Mouse (Mus musculus) C2C12 (cell line): ENCODE data around the gene Mmp25. TPM values are rescaled to one million over a fixed set of nuclear protein-coding genes. Genes with fewer than 3 reads are reported as not detected.

ENCODE experiments used
- H3K27me3 ChIP-seq: one replicate; pipeline ENCODE4 v1.6.1; 2011; ENCODE audit not compliant: control insufficient read depth, insufficient read depth, insufficient read length
- H3K36me3 ChIP-seq: one replicate; pipeline ENCODE4 v1.6.1; 2011; ENCODE audit not compliant: control insufficient read depth, insufficient read depth
- H3K4me3 ChIP-seq: one replicate; pipeline ENCODE4 v1.5.1; 2011; ENCODE audit warnings: mild to moderate bottlenecking, control low read depth; ENCODE audit not compliant: poor library complexity, insufficient read depth, severe bottlenecking
- H3K79me2 ChIP-seq: one replicate; pipeline ENCODE4 v1.6.1; 2011; ENCODE audit not compliant: control insufficient read depth, insufficient read depth
- H3K79me3 ChIP-seq: one replicate; pipeline ENCODE4 v1.6.1; 2011; ENCODE audit warnings: low read depth, control low read depth
- H3ac ChIP-seq: one replicate; pipeline ENCODE3; 2011; ENCODE audit warnings: low read depth; ENCODE audit not compliant: control insufficient read depth, insufficient read length
- CEBPB ChIP-seq: IDR thresholded peaks from one replicate; pipeline ENCODE4 v1.6.1; 2011; ENCODE audit warnings: low read depth, mild to moderate bottlenecking, control low read depth, moderate library complexity
- CTCF ChIP-seq: IDR thresholded peaks from one replicate; pipeline ENCODE4 v1.5.1; 2011; ENCODE audit not compliant: control insufficient read depth, insufficient read depth, insufficient read length
- FOSL1 ChIP-seq: IDR thresholded peaks from one replicate; pipeline ENCODE4 v1.8.0; 2011; ENCODE audit warnings: mild to moderate bottlenecking, low read length; ENCODE audit not compliant: poor library complexity, insufficient read depth, severe bottlenecking
- MAX ChIP-seq: IDR thresholded peaks from one replicate; pipeline ENCODE4 v1.6.1; 2011; ENCODE audit warnings: mild to moderate bottlenecking, control low read depth
- MYOD1 ChIP-seq: IDR thresholded peaks from one replicate; pipeline ENCODE4 v1.6.1; 2011; ENCODE audit warnings: low read depth; ENCODE audit not compliant: control insufficient read depth, insufficient read length
- MYOG ChIP-seq: IDR thresholded peaks from one replicate; pipeline ENCODE4 v1.6.1; 2011; ENCODE audit not compliant: control insufficient read depth, insufficient read length; ENCODE audit errors: extremely low read depth
- USF1 ChIP-seq: IDR thresholded peaks from one replicate; pipeline ENCODE4 v1.6.1; 2011; ENCODE audit warnings: low read depth, mild to moderate bottlenecking, control low read depth, moderate library complexity
- polyA plus RNA-seq: library from polyadenylated mRNA; unstranded; fragments of >200 nt; fragmentation: generic; extraction: Trizol; gene quantifications from one replicate; pipeline ENCODE4 v1.2.1, GENCODE M21; 2012; ENCODE audit warnings: missing spikeins

The Mmp25 gene
- polyA plus RNA-seq, 1 experiment, result 0.01 TPM

GRCm38 (mm10) chr17:23592926-23593300 lies 52.2 kb downstream of the Mmp25 start:
- TF ChIP-seq CTCF (no peak), MAX (no peak), MYOG (no peak), USF1 (no peak), MYOD1 (no peak), CEBPB (no peak), FOSL1 (no peak)
- H3ac ChIP-seq, result peak overlapping the region; percentile 59
- no peaks in the 10 kb centered on the region for H3K27me3 ChIP-seq
- H3K4me3 ChIP-seq, result peak overlapping the region; percentile 16
- no peaks in the 10 kb centered on the region for H3K79me2 ChIP-seq
- no peaks in the 10 kb centered on the region for H3K36me3 ChIP-seq
- H3K79me3 ChIP-seq, result no peaks in the 10 kb centered on the region

GRCm38 (mm10) chr17:23592208-23592925 lies 52.7 kb downstream of the Mmp25 start:
- no peaks in the 10 kb centered on the region for H3K27me3 ChIP-seq
- H3K4me3 ChIP-seq, result peak overlapping the region; percentile 16
- no peaks in the 10 kb centered on the region for H3K36me3 ChIP-seq
- no peaks in the 10 kb centered on the region for H3K79me2 ChIP-seq
- no peaks in the 10 kb centered on the region for H3K79me3 ChIP-seq
- TF ChIP-seq CTCF (no peak), MAX (peak; percentile 49)
- no peak overlapping the region for H3ac ChIP-seq

- Histone ChIP-seq H3K79me2 (no peaks in the 10 kb centered on the region), H3K27me3 (no peaks in the 10 kb centered on the region), H3K79me3 (no peaks in the 10 kb centered on the region), H3ac (no peak overlapping the region), H3K36me3 (no peaks in the 10 kb centered on the region), H3K4me3 (no peak overlapping the region)
- TF ChIP-seq MAX (no peak), MYOG (no peak), FOSL1 (no peak), USF1 (no peak), CEBPB (no peak), MYOD1 (no peak), CTCF (no peak)
Observed at GRCm38 (mm10) chr17:23587253-23587652, 57.8 kb downstream of the Mmp25 start.

- no peaks in the 10 kb centered on the region for H3K27me3 ChIP-seq
- H3K79me2 ChIP-seq, result no peaks in the 10 kb centered on the region
- H3K79me3 ChIP-seq, result no peaks in the 10 kb centered on the region
- peak overlapping the region; percentile 48 for H3ac ChIP-seq
- no peaks in the 10 kb centered on the region for H3K36me3 ChIP-seq
- no peak for TF ChIP-seq FOSL1
- TF ChIP-seq MYOG, result no peak
- no peak for TF ChIP-seq MAX
- no peak for TF ChIP-seq USF1
- no peak for TF ChIP-seq MYOD1
- no peak for TF ChIP-seq CEBPB
- TF ChIP-seq CTCF, result no peak
- H3K4me3 ChIP-seq, result peak overlapping the region; percentile 33
Observed at GRCm38 (mm10) chr17:23585721-23586491, 59.2 kb downstream of the Mmp25 start.

GRCm38 (mm10) chr17:23584786-23585185 lies 60.3 kb downstream of the Mmp25 start:
- no peak overlapping the region for H3K4me3 ChIP-seq

More at GRCm38 (mm10) chr17:23584786-23585185, 60.3 kb downstream of the Mmp25 start:
- Histone ChIP-seq H3K36me3 (no peaks in the 10 kb centered on the region), H3K79me3 (no peaks in the 10 kb centered on the region), H3ac (no peak overlapping the region), H3K79me2 (no peaks in the 10 kb centered on the region), H3K27me3 (no peaks in the 10 kb centered on the region)
- TF ChIP-seq CEBPB, result no peak
- no peak for TF ChIP-seq MAX
- no peak for TF ChIP-seq FOSL1
- no peak for TF ChIP-seq USF1
- no peak for TF ChIP-seq CTCF
- TF ChIP-seq MYOG, result no peak
- no peak for TF ChIP-seq MYOD1

Other genes starting within 250 kb of the Mmp25 start
- gene Vmn2r117, start 165.6 kb downstream of the Mmp25 start, polyA plus RNA-seq, result not detected
- 13.0 TPM for gene Zfp213, start 81.0 kb downstream of the Mmp25 start, polyA plus RNA-seq
- gene Zfp13, start 45.8 kb downstream of the Mmp25 start, polyA plus RNA-seq, result 5.2 TPM
- gene Zscan10, start 44.4 kb downstream of the Mmp25 start, polyA plus RNA-seq, result 0.09 TPM
- 0.28 TPM for gene Bicdl2, start 15.2 kb upstream of the Mmp25 start, polyA plus RNA-seq
- gene Hcfc1r1, start 28.3 kb upstream of the Mmp25 start, polyA plus RNA-seq, result 253 TPM
- gene Thoc6, start 28.6 kb upstream of the Mmp25 start, polyA plus RNA-seq, result 60.5 TPM
- 916 TPM for gene Tnfrsf12a, start 32.2 kb upstream of the Mmp25 start, polyA plus RNA-seq
- gene Cldn6, start 34.0 kb upstream of the Mmp25 start, polyA plus RNA-seq, result not detected
- gene Cldn9, start 38.7 kb upstream of the Mmp25 start, polyA plus RNA-seq, result 0.54 TPM
- gene 1520401A03Rik, start 77.5 kb upstream of the Mmp25 start, polyA plus RNA-seq, result 0.01 TPM
- 14.8 TPM for gene Pkmyt1, start 81.1 kb upstream of the Mmp25 start, polyA plus RNA-seq
- 12.5 TPM for gene Paqr4, start 95.6 kb upstream of the Mmp25 start, polyA plus RNA-seq
- 0.05 TPM for gene Kremen2, start 100.6 kb upstream of the Mmp25 start, polyA plus RNA-seq
- gene Flywch1, start 126.3 kb upstream of the Mmp25 start, polyA plus RNA-seq, result 92.5 TPM
- 0.27 TPM for gene Flywch2, start 140.8 kb upstream of the Mmp25 start, polyA plus RNA-seq
- gene Srrm2, start 145.3 kb upstream of the Mmp25 start, polyA plus RNA-seq, result 63.8 TPM
- gene Elob, start 183.9 kb upstream of the Mmp25 start, polyA plus RNA-seq, result 852 TPM
- not detected for gene Prss33, start 190.8 kb upstream of the Mmp25 start, polyA plus RNA-seq
- 0.02 TPM for gene Prss32, start 198.6 kb upstream of the Mmp25 start, polyA plus RNA-seq
- 0.02 TPM for gene Prss41, start 198.9 kb upstream of the Mmp25 start, polyA plus RNA-seq
- not detected for gene Prss21, start 222.8 kb upstream of the Mmp25 start, polyA plus RNA-seq
- gene Dcpp1, start 235.6 kb upstream of the Mmp25 start, polyA plus RNA-seq, result not detected
- gene Dcpp2, start 235.6 kb upstream of the Mmp25 start, polyA plus RNA-seq, result not detected